Mouse (Mus musculus): ENCODE measurements at regions not wholly inside any gene's neighbourhood (a gene's known extent, or its start where the extent isn't known, plus 50 kb on each side); places are given as distances from the start of the nearest gene placed in this dataset.

GRCm38 (mm10) chr12:78098765-78099194 is 95.3 kb upstream of the Gm6657 start:
- DNase-seq (ENCODE audit: low read depth), result no peak

- no peak for DNase-seq (ENCODE audit: low read depth)
Measured at GRCm38 (mm10) chr12:78099761-78100160, 94.3 kb upstream of the Gm6657 start.

GRCm38 (mm10) chr12:78100756-78101155 is 93.3 kb upstream of the Gm6657 start:
- no peak for DNase-seq (ENCODE audit: low read depth)

- no peak for DNase-seq (ENCODE audit: low read depth)
Measured at GRCm38 (mm10) chr12:78109931-78110330, 84.1 kb upstream of the Gm6657 start.

- no peak for DNase-seq (ENCODE audit: low read depth)
Measured at GRCm38 (mm10) chr12:78118131-78118530, 75.9 kb upstream of the Gm6657 start.

GRCm38 (mm10) chr12:78119246-78119645 is 74.8 kb upstream of the Gm6657 start:
- DNase-seq (ENCODE audit: low read depth), result no peak

- no peak for DNase-seq (ENCODE audit: low read depth)
Measured at GRCm38 (mm10) chr12:78119855-78120254, 74.2 kb upstream of the Gm6657 start.

- no peak for DNase-seq (ENCODE audit: low read depth)
Measured at GRCm38 (mm10) chr12:78129130-78129845, 64.8 kb upstream of the Gm6657 start.

- no peak for DNase-seq (ENCODE audit: low read depth)
Measured at GRCm38 (mm10) chr12:78132016-78132797, 61.8 kb upstream of the Gm6657 start.

GRCm38 (mm10) chr12:78133341-78133740 is 60.7 kb upstream of the Gm6657 start:
- no peak for DNase-seq (ENCODE audit: low read depth)

GRCm38 (mm10) chr12:78133984-78134383 is 60.1 kb upstream of the Gm6657 start:
- DNase-seq (ENCODE audit: low read depth), result no peak

GRCm38 (mm10) chr12:78137196-78137595 is 56.8 kb upstream of the Gm6657 start:
- no peak for DNase-seq (ENCODE audit: low read depth)

GRCm38 (mm10) chr12:78138467-78138866 is 55.6 kb upstream of the Gm6657 start:
- no peak for DNase-seq (ENCODE audit: low read depth)
